Mouse (Mus musculus) kidney, adult 2 months (tissue): Measurements from ENCODE around the gene Ppt1.

Experiments
- CTCF ChIP-seq: fragments of 200-500 bp; conservative IDR thresholded peaks from 2 replicates; pipeline ENCODE4 v1.5.1; 2011; ENCODE audit warnings: low read depth, mild to moderate bottlenecking, control low read depth, low read length, moderate library complexity, mixed read lengths; ENCODE audit not compliant: insufficient read depth, insufficient read length
- POLR2A ChIP-seq: fragments of 200-500 bp; IDR thresholded peaks from one replicate; pipeline ENCODE4 v1.6.1; 2011; ENCODE audit warnings: low read depth, low read length, control low read depth

- no peak for TF ChIP-seq POLR2A
- no peak for TF ChIP-seq CTCF
Observed at GRCm38 (mm10) chr4:122905359-122905758, 69.3 kb downstream of the Ppt1 start.
